ENCODE assay signal across 25 mouse cellular contexts in genomic region chr15:52095629-52096190, GRCm38 (mm10).
"Had no signal": no experiment of that assay in that cellular context is flagged by ENCODE, and none has a peak within 500 bp of the region (broad histone marks: within the 10 kb centered on the region; RNA-seq: fewer than 3 reads in every experiment).

No protein-coding gene starts in this region.

- H3K4me3 ChIP-seq: gastrocnemius, adult 2 months; heart, embryonic 10.5 days; heart, embryonic 12.5 days; hindbrain, embryonic 10.5 days; hindbrain, embryonic 12.5 days; intestine, embryonic 15.5 days; layer of hippocampus, adult 2 months; left cerebral cortex, adult 2 months; liver, embryonic 13.5 days; liver, embryonic 15.5 days had no signal

- H3K4me1 ChIP-seq: heart, embryonic 10.5 days; heart, embryonic 12.5 days; hindbrain, embryonic 10.5 days; hindbrain, embryonic 12.5 days; intestine, embryonic 15.5 days; liver, embryonic 13.5 days; liver, embryonic 15.5 days had no signal

- H3K36me3 ChIP-seq: heart, embryonic 10.5 days; heart, embryonic 12.5 days; hindbrain, embryonic 10.5 days; hindbrain, embryonic 12.5 days; intestine, embryonic 15.5 days; liver, embryonic 13.5 days; liver, embryonic 15.5 days had no signal

- H3K27me3 ChIP-seq: heart, embryonic 12.5 days; hindbrain, embryonic 12.5 days; intestine, embryonic 15.5 days; liver, embryonic 13.5 days; liver, embryonic 15.5 days had no signal

- H3K9ac ChIP-seq: heart, embryonic 12.5 days; hindbrain, embryonic 12.5 days; hindbrain, embryonic 14.5 days; intestine, embryonic 15.5 days; liver, embryonic 13.5 days; liver, embryonic 15.5 days had no signal

- DNase-seq: gastrocnemius, adult 2 months; gastrocnemius, postnatal 10 days; gastrocnemius, postnatal 25 days; heart, adult 18-20 months; heart, postnatal 10 days; heart, postnatal 4 days; kidney, adult 2 months; kidney, adult 9 months; kidney, postnatal 10 days; kidney, postnatal 36 days; liver; liver, embryonic 13.5 days had no signal

- H3K4me2 ChIP-seq: heart, embryonic 12.5 days; hindbrain, embryonic 12.5 days; hindbrain, embryonic 14.5 days; intestine, embryonic 15.5 days; liver, embryonic 11.5 days; liver, embryonic 13.5 days; liver, embryonic 15.5 days had no signal

- ATAC-seq: hindbrain, embryonic 16.5 days; inflammation-experienced regulatory T-cells, adult 6 months; intestine, embryonic 15.5 days; intestine, postnatal 0 days had no signal

- H3K9me3 ChIP-seq: heart, embryonic 10.5 days; heart, embryonic 12.5 days; hindbrain, embryonic 10.5 days; hindbrain, embryonic 12.5 days; intestine, embryonic 15.5 days; liver, embryonic 13.5 days; liver, embryonic 15.5 days had no signal

- H3K27ac ChIP-seq: gastrocnemius, adult 2 months; heart, embryonic 10.5 days; hindbrain, embryonic 10.5 days; hindbrain, embryonic 12.5 days; hindbrain, embryonic 14.5 days; intestine, embryonic 15.5 days; layer of hippocampus, adult 2 months; left cerebral cortex, adult 2 months; liver, embryonic 13.5 days; liver, embryonic 15.5 days had no signal
